Mouse (Mus musculus) liver, embryonic 12.5 days (tissue): ENCODE data around the gene Plbd1. TPM values are rescaled to one million over a fixed set of nuclear protein-coding genes. Genes with fewer than 3 reads are reported as not detected.

Experiments used
- ATAC-seq: fragments of 200-750 bp; cut with Nextera tagmentation; 2 replicates; pipeline ENCODE4 v1.8.0; 2017; ENCODE audit warnings: moderate number of reproducible peaks, mild to moderate bottlenecking, moderate library complexity
- H3K27ac ChIP-seq: fragments of 300-500 bp; sonication (generic); 2 replicates; pipeline ENCODE4 v1.5.1; 2016; ENCODE audit warnings: mild to moderate bottlenecking
- H3K27me3 ChIP-seq: fragments of 300-500 bp; sonication (generic); replicated peaks from 2 replicates; pipeline ENCODE4 v1.6.1; 2016; ENCODE audit warnings: mild to moderate bottlenecking, moderate library complexity
- H3K36me3 ChIP-seq: fragments of 300-500 bp; sonication (generic); 2 replicates; pipeline ENCODE4 v1.6.1; 2016; ENCODE audit warnings: mild to moderate bottlenecking, moderate library complexity
- H3K4me1 ChIP-seq: fragments of 300-500 bp; sonication (generic); 2 replicates; pipeline ENCODE4 v1.6.1; 2016
- H3K4me2 ChIP-seq: fragments of 300-500 bp; sonication (generic); 2 replicates; pipeline ENCODE4 v1.6.1; 2016; ENCODE audit warnings: mild to moderate bottlenecking, moderate library complexity
- H3K4me3 ChIP-seq: fragments of 300-500 bp; sonication (generic); 2 replicates; pipeline ENCODE4 v1.5.1; 2016; ENCODE audit warnings: mild to moderate bottlenecking, moderate library complexity
- H3K9ac ChIP-seq: fragments of 300-500 bp; sonication (generic); 2 replicates; pipeline ENCODE4 v1.6.1; 2016; ENCODE audit warnings: mild to moderate bottlenecking, moderate library complexity
- H3K9me3 ChIP-seq: fragments of 300-500 bp; sonication (generic); replicated peaks from 2 replicates; pipeline ENCODE4 v1.6.1; 2016; ENCODE audit warnings: mild to moderate bottlenecking, moderate library complexity
- WGBS: fragments of 180-500 bp; shearing (Covaris S2); methylation state at CpG from one replicate; pipeline ENCODE4 v1.1.7; 2016; ENCODE audit not compliant: insufficient replicate concordance; 5-methylcytosine and 5-hydroxymethylcytosine counted together
- polyA plus RNA-seq: library from polyadenylated mRNA; unstranded; fragments of >200 nt; fragmentation: Nextera tagmentation; extraction: Ambion mirVana; gene quantifications from 2 replicates; pipeline ENCODE4 v1.2.1, GENCODE M21; 2016

Plbd1 gene
- polyA plus RNA-seq, 1 experiment from 2014 or later: 1.7 TPM

DNA sequence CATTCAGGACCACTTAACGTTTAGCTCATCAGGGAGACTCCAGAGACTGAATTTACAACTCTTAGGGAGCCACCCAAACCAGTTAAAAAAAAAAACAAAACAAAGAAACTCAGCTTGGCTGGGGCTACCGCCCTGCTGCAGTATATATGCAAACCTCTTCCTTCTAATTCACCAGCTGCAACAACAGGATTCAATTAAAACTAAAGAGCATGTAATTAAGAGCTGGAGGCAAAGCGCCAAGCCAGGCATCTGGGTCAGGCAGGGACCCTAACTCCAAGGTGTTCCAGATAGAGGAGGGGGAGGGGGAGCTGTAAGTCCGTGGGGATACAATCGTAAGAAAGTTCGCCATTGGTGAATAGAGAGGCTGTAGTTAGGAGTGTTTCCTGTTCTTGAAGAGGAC, 15.5 kb downstream of the Plbd1 start:
- H3K36me3 ChIP-seq: no peaks in the 10 kb centered on the region
- H3K27me3 ChIP-seq: no peaks in the 10 kb centered on the region
- no peak overlapping the region for H3K4me2 ChIP-seq
- no peak overlapping the region for H3K9ac ChIP-seq
- no peaks in the 10 kb centered on the region for H3K4me1 ChIP-seq
- 0 out of 2 replicates have a peak, but pooled peaks cover 5% of the 10 kb centered on the region for H3K9me3 ChIP-seq
- WGBS: 41% methylated on average over 6 of the region's 6 CpGs
- no peak overlapping the region for H3K4me3 ChIP-seq
- H3K27ac ChIP-seq: no peak overlapping the region
- no peak for ATAC-seq

DNA sequence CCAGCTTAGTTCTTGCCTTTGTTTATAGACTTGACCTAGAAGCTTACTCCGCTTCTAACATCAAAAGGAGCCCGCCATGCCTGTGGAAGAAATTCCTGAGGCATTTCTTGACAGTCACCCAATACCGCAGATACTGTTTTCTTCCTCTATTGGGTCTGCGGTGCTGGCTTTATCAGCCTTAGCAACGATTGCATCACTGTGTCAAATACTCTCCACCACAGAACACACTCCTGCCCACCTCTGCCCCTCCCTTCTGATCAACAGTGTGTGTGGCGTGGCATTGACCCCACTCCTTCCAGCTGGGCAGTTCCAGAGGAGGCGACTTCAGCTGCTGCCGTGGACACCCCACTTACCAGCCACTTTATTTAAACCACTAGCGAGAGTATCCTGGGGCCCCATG, 16.0 kb downstream of the Plbd1 start:
- Histone ChIP-seq H3K9me3 (0 out of 2 replicates have a peak, but pooled peaks cover 5% of the 10 kb centered on the region), H3K9ac (no peak overlapping the region), H3K4me3 (no peak overlapping the region), H3K36me3 (no peaks in the 10 kb centered on the region), H3K27me3 (no peaks in the 10 kb centered on the region), H3K4me1 (no peaks in the 10 kb centered on the region), H3K4me2 (no peak overlapping the region), H3K27ac (no peak overlapping the region)
- WGBS: 43% methylated on average over 9 of the region's 9 CpGs
- no peak; the same call in 1 of the 2 replicates for ATAC-seq

DNA sequence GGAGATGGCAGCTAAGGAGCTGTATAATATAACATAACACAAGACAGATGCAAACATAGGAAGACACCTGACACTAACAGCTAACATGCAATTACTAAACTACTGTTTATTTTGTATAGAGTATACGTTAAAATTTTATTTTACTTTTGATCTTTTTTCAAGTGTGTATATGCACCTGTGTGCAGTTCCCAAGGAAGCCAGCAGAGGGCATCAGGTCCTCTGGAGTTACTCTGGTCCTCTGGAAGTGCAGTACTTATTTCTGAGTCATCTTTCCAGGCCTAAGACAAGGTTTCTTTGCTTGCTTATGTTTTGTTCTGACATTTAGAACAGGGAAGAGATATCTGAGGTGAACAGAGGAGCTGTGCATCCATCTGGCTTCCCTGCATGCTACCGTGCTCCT, 17.6 kb downstream of the Plbd1 start:
- H3K27ac ChIP-seq: no peak overlapping the region

DNA sequence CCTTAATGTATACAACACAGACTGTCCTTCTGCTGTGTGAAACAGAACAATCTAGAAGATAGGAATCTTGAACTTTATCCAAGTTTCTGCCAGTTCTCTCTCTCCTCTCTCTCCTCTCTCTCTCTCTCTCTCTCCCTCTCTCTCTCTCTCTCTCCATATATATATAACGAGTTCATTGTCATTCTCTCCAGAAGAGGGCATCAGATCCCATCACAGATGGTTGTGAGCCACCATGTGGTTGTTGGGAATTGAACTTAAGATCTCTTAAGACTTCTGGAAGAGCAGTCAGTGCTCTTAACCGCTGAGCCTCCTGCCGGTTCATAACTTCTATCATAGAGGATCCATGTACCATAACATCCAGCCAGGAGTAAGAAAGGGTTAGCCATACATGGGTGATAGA, 26.7 kb downstream of the Plbd1 start:
- ATAC-seq: no peak
- H3K9ac ChIP-seq: no peak overlapping the region
- no peaks in the 10 kb centered on the region for H3K27me3 ChIP-seq
- WGBS: 56% methylated on average over 3 of the region's 3 CpGs
- H3K27ac ChIP-seq: no peak overlapping the region
- H3K36me3 ChIP-seq: no peaks in the 10 kb centered on the region
- H3K4me3 ChIP-seq: no peak overlapping the region
- no peak overlapping the region for H3K4me2 ChIP-seq
- peaks cover 7% of the 10 kb centered on the region; the same call in 1 of the 2 replicates for H3K9me3 ChIP-seq
- H3K4me1 ChIP-seq: no peaks in the 10 kb centered on the region

More for the DNA sequence above, 17.6 kb downstream of the Plbd1 start:
- no peaks in the 10 kb centered on the region for H3K4me1 ChIP-seq
- H3K4me2 ChIP-seq: no peak overlapping the region
- H3K9me3 ChIP-seq: 0 out of 2 replicates have a peak, but pooled peaks cover 5% of the 10 kb centered on the region
- H3K36me3 ChIP-seq: no peaks in the 10 kb centered on the region
- no peaks in the 10 kb centered on the region for H3K27me3 ChIP-seq
- no peak overlapping the region for H3K9ac ChIP-seq
- 76% methylated on average over 2 of the region's 2 CpGs for WGBS
- ATAC-seq: no peak
- H3K4me3 ChIP-seq: no peak overlapping the region

DNA sequence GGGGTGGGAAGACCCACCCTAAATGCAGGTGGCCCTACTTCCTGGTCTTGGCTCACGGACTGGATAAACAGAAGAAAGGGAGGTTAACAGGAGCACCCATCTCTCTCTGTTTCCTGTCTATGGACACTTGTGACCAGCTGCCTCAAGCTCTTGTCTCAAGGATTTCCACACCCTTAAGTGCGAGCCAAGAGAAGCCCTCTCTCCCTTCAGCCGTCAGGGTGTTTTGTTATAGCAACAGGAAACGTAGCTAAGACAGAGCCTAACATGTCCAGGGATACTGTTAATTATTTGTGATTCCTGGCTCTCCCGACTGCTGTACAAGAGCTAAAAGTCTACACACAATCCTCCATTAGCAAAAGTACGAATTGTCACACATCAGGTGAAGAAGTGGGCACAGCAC, 28.0 kb downstream of the Plbd1 start:
- no peak overlapping the region for H3K4me3 ChIP-seq
- no peak overlapping the region for H3K4me2 ChIP-seq
- ATAC-seq: no peak
- H3K27ac ChIP-seq: no peak overlapping the region
- no peaks in the 10 kb centered on the region for H3K36me3 ChIP-seq
- no peak overlapping the region for H3K9ac ChIP-seq
- H3K9me3 ChIP-seq: peaks cover 7% of the 10 kb centered on the region; the same call in 1 of the 2 replicates
- WGBS: 48% methylated on average over 6 of the region's 6 CpGs
- H3K4me1 ChIP-seq: no peaks in the 10 kb centered on the region
- no peaks in the 10 kb centered on the region for H3K27me3 ChIP-seq

DNA sequence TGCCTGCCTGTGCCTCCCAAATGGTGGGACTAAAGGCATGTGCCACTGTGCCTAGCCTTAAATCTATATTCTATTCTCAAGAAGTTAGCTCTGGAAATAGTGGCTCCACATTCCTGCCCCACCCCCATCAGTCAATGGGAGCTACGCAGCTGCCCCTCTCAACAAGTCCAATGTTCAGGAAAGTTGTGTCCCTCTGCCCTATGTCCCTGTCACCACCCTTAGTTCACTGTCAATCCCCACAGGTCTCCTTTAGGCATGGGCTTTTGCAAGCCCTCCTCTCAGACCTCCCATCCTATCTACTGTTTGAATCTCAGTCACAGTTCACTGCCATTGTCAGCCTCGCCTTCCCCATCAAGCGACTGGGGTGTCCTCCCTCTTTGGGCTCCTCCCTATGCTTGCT, 28.6 kb downstream of the Plbd1 start:
- Histone ChIP-seq H3K36me3 (no peaks in the 10 kb centered on the region), H3K4me3 (no peak overlapping the region), H3K4me1 (no peaks in the 10 kb centered on the region), H3K9ac (no peak overlapping the region), H3K27me3 (no peaks in the 10 kb centered on the region), H3K4me2 (no peak overlapping the region), H3K27ac (no peak overlapping the region), H3K9me3 (peaks cover 7% of the 10 kb centered on the region; the same call in 1 of the 2 replicates)
- 0 out of 2 replicates have a peak, but pooled peaks have one; percentile 57 for ATAC-seq
- 76% methylated on average over 3 of the region's 3 CpGs for WGBS

DNA sequence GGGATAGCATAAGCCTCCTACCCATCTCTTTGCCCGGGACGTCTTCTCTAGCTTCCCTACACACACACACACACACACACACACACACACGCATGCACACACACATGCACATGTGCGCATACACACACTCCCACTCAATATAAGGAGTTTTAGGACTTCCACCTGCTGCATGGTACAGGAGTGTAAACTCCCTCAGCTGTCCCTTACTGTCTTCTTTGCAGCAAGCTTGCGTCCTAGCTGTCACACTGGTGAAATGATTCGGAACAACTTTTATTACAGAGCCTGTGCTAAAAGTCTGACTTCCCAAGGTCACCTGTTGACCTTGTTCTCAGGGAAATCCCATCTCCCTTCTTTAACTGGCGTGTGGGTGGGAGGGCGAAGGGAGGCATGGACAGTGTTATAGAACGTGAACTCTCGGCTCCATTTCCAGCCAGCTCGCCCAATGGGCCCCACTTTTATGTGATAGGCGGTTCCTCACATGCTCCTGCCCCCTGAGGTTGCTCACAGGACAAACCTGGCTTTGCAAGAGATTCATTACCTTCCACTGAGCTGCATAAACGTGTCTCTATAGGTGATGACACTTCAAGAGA, 29.7 kb downstream of the Plbd1 start:
- Histone ChIP-seq H3K27ac (no peak overlapping the region), H3K27me3 (no peaks in the 10 kb centered on the region), H3K4me2 (no peak overlapping the region), H3K4me1 (no peaks in the 10 kb centered on the region), H3K9ac (no peak overlapping the region), H3K9me3 (peaks cover 7% of the 10 kb centered on the region; the same call in 1 of the 2 replicates), H3K36me3 (no peaks in the 10 kb centered on the region), H3K4me3 (no peak overlapping the region)
- 72% methylated on average over 13 of the region's 13 CpGs for WGBS
- ATAC-seq: no peak

DNA sequence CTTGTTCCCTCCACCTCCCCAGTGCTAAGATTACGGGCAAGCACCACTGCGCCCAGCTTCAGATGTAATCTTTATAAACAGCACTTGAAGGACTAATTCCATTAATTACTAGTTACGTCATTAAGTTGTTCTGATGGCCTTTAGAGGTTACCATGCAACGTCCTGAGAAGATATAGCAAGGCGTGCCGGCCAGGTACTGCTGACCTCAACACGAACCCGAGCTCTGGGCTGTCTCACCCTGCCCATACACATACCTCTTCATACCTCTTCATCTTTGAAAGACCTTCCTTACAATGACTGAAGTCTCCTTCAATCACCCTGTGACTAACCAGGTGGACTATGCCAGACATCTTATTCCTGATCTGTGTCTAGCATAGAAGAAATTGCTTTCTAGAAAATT, 30.2 kb downstream of the Plbd1 start:
- Histone ChIP-seq H3K4me3 (no peak overlapping the region), H3K9me3 (peaks cover 6% of the 10 kb centered on the region; the same call in 1 of the 2 replicates), H3K4me1 (no peaks in the 10 kb centered on the region), H3K36me3 (no peaks in the 10 kb centered on the region), H3K27ac (no peak overlapping the region), H3K4me2 (no peak overlapping the region), H3K9ac (no peak overlapping the region), H3K27me3 (no peaks in the 10 kb centered on the region)
- no peak for ATAC-seq
- 80% methylated on average over 8 of the region's 8 CpGs for WGBS

DNA sequence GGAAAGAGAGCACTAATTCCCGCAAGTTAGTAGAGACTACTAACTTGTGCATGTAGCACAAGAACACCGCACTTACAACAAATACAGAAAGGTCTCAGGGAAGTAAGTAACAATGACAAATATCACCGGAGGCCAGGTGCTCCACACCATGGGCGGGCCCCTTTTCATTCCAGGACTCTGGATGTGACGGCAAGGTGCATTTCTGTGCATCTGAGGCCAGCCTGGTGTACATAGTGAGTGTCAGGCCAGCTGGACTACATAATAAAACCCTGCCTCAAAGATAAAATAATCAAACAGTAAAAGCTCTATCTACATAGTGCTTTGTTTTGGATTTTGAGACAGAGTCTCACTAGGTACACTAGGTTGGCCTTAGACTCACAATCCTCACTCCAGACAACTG, 32.1 kb downstream of the Plbd1 start:
- no peak overlapping the region for H3K4me2 ChIP-seq
- H3K9me3 ChIP-seq: no peaks in the 10 kb centered on the region
- no peaks in the 10 kb centered on the region for H3K27me3 ChIP-seq
- H3K4me3 ChIP-seq: no peak overlapping the region
- no peak for ATAC-seq
- no peaks in the 10 kb centered on the region for H3K36me3 ChIP-seq
- 79% methylated on average over 5 of the region's 5 CpGs for WGBS
- no peak overlapping the region for H3K27ac ChIP-seq
- H3K4me1 ChIP-seq: no peaks in the 10 kb centered on the region
- H3K9ac ChIP-seq: no peak overlapping the region

DNA sequence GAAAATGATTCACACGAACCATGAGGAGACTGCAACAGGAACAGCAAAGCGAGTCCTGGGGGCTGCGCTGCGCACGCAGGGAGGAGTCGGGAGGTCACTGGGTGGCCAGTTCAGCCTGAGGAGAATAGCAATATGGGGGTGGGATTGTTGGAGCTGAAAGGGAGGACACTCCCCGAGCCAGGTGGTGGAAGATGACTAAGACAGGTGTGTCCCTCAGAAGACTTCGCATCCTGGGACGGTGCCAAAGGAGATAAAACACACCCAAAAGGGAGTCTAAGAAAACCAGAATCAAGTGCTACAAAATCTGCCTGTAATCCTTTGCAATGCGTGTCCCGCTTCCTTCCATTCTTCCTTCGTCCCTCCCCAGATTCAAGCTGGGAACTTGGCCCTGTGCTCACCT, 36.3 kb downstream of the Plbd1 start:
- no peak for ATAC-seq
- Histone ChIP-seq H3K4me2 (no peak overlapping the region), H3K4me3 (no peak overlapping the region), H3K9me3 (no peaks in the 10 kb centered on the region), H3K36me3 (no peaks in the 10 kb centered on the region), H3K27ac (no peak overlapping the region), H3K4me1 (0 out of 2 replicates have a peak, but pooled peaks cover 2% of the 10 kb centered on the region), H3K9ac (no peak overlapping the region), H3K27me3 (no peaks in the 10 kb centered on the region)
- WGBS: 73% methylated on average over 12 of the region's 12 CpGs

DNA sequence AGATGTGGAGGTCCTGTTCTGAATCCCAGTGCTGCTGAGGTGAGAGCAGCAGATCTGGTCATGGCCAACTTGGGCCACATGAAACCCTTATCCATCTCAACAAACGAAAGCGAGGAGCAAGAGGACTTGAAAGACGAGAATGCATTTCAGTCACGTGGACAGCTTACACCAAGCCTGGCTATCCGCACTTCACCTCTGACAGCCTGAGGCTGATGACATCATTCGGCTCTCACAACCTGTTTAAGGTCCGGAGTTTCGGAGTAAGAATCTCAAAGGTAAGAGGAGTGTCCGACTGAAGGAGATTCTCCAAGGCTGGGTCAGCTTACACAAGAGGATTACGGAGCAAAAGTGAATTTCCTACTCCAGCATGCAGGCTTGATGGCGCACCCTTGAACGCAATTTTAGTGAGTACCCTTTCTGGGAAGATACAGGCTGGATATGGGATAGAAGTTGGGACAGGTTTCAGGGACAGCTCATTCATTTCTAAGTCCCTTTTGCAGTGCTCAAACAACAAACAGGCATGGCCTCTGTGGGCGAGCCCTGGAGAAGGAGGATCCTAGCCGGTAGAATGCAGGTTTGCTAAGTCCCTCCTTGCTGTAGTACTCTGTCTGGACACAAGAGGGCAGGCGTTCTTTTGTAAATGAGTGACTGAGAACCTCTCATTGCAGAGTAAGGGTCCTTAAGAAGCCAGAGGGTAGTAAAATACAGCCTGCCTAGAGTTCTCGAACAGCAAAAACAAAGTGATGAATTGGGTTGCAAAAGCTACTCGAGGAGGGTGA, 41.2 kb downstream of the Plbd1 start:
- no peaks in the 10 kb centered on the region for H3K9me3 ChIP-seq
- H3K27ac ChIP-seq: no peak overlapping the region
- no peak overlapping the region for H3K4me3 ChIP-seq
- H3K4me2 ChIP-seq: peak overlapping the region; percentile 37
- ATAC-seq: peak; percentile 47; the same call in 1 of the 2 replicates
- H3K9ac ChIP-seq: no peak overlapping the region
- H3K27me3 ChIP-seq: no peaks in the 10 kb centered on the region
- 39% methylated on average over 17 of the region's 17 CpGs for WGBS
- 0 out of 2 replicates have a peak, but pooled peaks cover 3% of the 10 kb centered on the region for H3K4me1 ChIP-seq
- no peaks in the 10 kb centered on the region for H3K36me3 ChIP-seq

DNA sequence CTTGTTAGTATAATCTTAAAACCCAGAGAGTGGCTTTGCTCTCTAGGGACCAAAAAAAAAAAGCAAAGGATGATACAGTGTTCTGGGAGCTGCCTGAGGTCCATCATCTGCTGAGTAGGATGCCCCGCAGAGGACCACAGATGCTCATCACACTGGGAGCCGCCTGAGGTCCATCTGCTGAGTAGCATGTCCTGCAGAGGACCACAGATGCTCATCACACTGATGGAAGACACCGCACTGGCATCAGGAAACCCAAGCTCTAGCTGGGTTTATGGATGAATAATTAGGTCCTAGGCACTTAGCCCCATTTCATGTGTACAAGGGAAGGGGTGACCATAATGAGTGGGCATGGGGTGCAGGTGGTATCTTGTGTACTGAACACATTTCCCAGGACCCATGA, 47.6 kb downstream of the Plbd1 start:
- no peak overlapping the region for H3K4me3 ChIP-seq
- H3K9ac ChIP-seq: no peak overlapping the region
- peaks cover 9% of the 10 kb centered on the region; the same call in 1 of the 2 replicates for H3K9me3 ChIP-seq
- H3K4me1 ChIP-seq: no peaks in the 10 kb centered on the region
- no peak for ATAC-seq
- peaks cover 32% of the 10 kb centered on the region for H3K36me3 ChIP-seq
- no peak overlapping the region for H3K27ac ChIP-seq
- H3K4me2 ChIP-seq: no peak overlapping the region
- WGBS: 77% methylated on average over 3 of the region's 3 CpGs
- H3K27me3 ChIP-seq: no peaks in the 10 kb centered on the region
